Mouse (Mus musculus): ENCODE results near the gene Eftud2. TPM values are rescaled to one million over a fixed set of nuclear protein-coding genes. Genes with fewer than 3 reads are reported as not detected.
A peak's percentile ranks its signal among the peaks of the same experiment; 100 is the strongest.

Gene Eftud2
- total and polyA plus RNA-seq, 2 experiments from 2014 or later = 69.8 to 105 TPM

GRCm38 (mm10) chr11:102888135-102888534, 7.3 kb upstream of the Eftud2 start:
- DNase-seq (ENCODE audit: low spot score) = peak; percentile 58
- H3K27me3 ChIP-seq (ENCODE audit: insufficient read depth, low read length) = peaks cover 8% of the 10 kb centered on the region; the same call in 1 of the 2 replicates
- WGBS = 39% methylated on average over 3 of the region's 3 CpGs
- peak overlapping the region; percentile 80 for H3K27ac ChIP-seq (ENCODE audit: low read depth, low read length)
- peak; percentile 54 for ATAC-seq (ENCODE audit: low FRiP score)
- H3K4me2 ChIP-seq (ENCODE audit: low read depth, low read length, poor library complexity, severe bottlenecking) = no peak overlapping the region; the same call in 1 of the 2 replicates
- no peak overlapping the region for H3K4me3 ChIP-seq (ENCODE audit: low read depth, low read length)
- H3K9ac ChIP-seq (replicated peaks; ENCODE audit: low read length, poor library complexity, severe bottlenecking) = no peak overlapping the region
- H3K4me1 ChIP-seq (ENCODE audit: insufficient read depth, low read length) = peaks cover 5% of the 10 kb centered on the region
- no peak for TF ChIP-seq CTCF (IDR thresholded peaks at IDR 0.05)
- no peaks in the 10 kb centered on the region for H3K9me3 ChIP-seq (ENCODE audit: low read length)
- H3K36me3 ChIP-seq (ENCODE audit: insufficient read depth, low read length) = no peaks in the 10 kb centered on the region; the same call in 1 of the 2 replicates

- WGBS = 80% methylated on average over 5 of the region's 5 CpGs
- H3K9me3 ChIP-seq (ENCODE audit: low read length) = no peaks in the 10 kb centered on the region
- H3K27ac ChIP-seq (ENCODE audit: low read depth, low read length) = peak overlapping the region; percentile 80; the same call in 1 of the 2 replicates
- TF ChIP-seq CTCF (IDR thresholded peaks at IDR 0.05) = no peak
- no peak overlapping the region for H3K9ac ChIP-seq (replicated peaks; ENCODE audit: low read length, poor library complexity, severe bottlenecking)
- H3K36me3 ChIP-seq (ENCODE audit: insufficient read depth, low read length) = no peaks in the 10 kb centered on the region; the same call in 1 of the 2 replicates
- H3K4me2 ChIP-seq (ENCODE audit: low read depth, low read length, poor library complexity, severe bottlenecking) = no peak overlapping the region
- no peak for DNase-seq (ENCODE audit: low spot score)
- ATAC-seq (ENCODE audit: low FRiP score) = no peak
- peaks cover 2% of the 10 kb centered on the region; the same call in 1 of the 2 replicates for H3K27me3 ChIP-seq (ENCODE audit: insufficient read depth, low read length)
- no peak overlapping the region for H3K4me3 ChIP-seq (ENCODE audit: low read depth, low read length)
- H3K4me1 ChIP-seq (ENCODE audit: insufficient read depth, low read length) = peaks cover 5% of the 10 kb centered on the region
These were observed 6.6 kb upstream of the Eftud2 start for GRCm38 (mm10) chr11:102887433-102887832.

GRCm38 (mm10) chr11:102884616-102885219, 3.9 kb upstream of the Eftud2 start, which contains the start of gene Fam187a:
Gene Fam187a (plus strand): TSS chr11:102885169.
- Histone ChIP-seq H3K9ac (replicated peaks; ENCODE audit: low read length, poor library complexity, severe bottlenecking) (no peak within 1 kb of the TSS), H3K27me3 (ENCODE audit: insufficient read depth, low read length) (no peaks in the 10 kb centered on the region), H3K4me1 (ENCODE audit: insufficient read depth, low read length) (peaks cover 9% of the 10 kb centered on the region), H3K27ac (ENCODE audit: low read depth, low read length) (no peak within 1 kb of the TSS), H3K36me3 (ENCODE audit: insufficient read depth, low read length) (no peaks in the 10 kb centered on the region; the same call in 1 of the 2 replicates), H3K9me3 (ENCODE audit: low read length) (no peaks in the 10 kb centered on the region), H3K4me2 (ENCODE audit: low read depth, low read length, poor library complexity, severe bottlenecking) (no peak within 1 kb of the TSS), H3K4me3 (ENCODE audit: low read depth, low read length) (no peak within 1 kb of the TSS)
- DNase-seq (ENCODE audit: low spot score) (no peak), ATAC-seq (ENCODE audit: low FRiP score) (no peak)
- TF ChIP-seq CTCF (IDR thresholded peaks at IDR 0.05) = no peak
- 64% methylated on average over 10 of the region's 10 CpGs for WGBS

GRCm38 (mm10) chr11:102881314-102882198, 771 bp upstream of the Eftud2 start:
- Histone ChIP-seq H3K4me3 (ENCODE audit: low read depth, low read length) (peak overlapping the region; percentile 69), H3K9ac (replicated peaks; ENCODE audit: low read length, poor library complexity, severe bottlenecking) (peak overlapping the region; percentile 67), H3K27ac (ENCODE audit: low read depth, low read length) (peak overlapping the region; percentile 85), H3K9me3 (ENCODE audit: low read length) (no peaks in the 10 kb centered on the region), H3K4me1 (ENCODE audit: insufficient read depth, low read length) (peaks cover 5% of the 10 kb centered on the region; the same call in 1 of the 2 replicates), H3K4me2 (ENCODE audit: low read depth, low read length, poor library complexity, severe bottlenecking) (peak overlapping the region; percentile 68), H3K27me3 (ENCODE audit: insufficient read depth, low read length) (no peaks in the 10 kb centered on the region), H3K36me3 (ENCODE audit: insufficient read depth, low read length) (peaks cover 8% of the 10 kb centered on the region)
- DNase-seq (ENCODE audit: low spot score) = no peak
- WGBS = 15% methylated on average over 13 of the region's 13 CpGs
- no peak for TF ChIP-seq CTCF (IDR thresholded peaks at IDR 0.05)
- peak; percentile 6; the same call in 1 of the 2 replicates for ATAC-seq (ENCODE audit: low FRiP score)

GRCm38 (mm10) chr11:102879558-102879957, 1.2 kb downstream of the Eftud2 start:
- 64% methylated on average over 2 of the region's 2 CpGs for WGBS

More at GRCm38 (mm10) chr11:102879558-102879957, 1.2 kb downstream of the Eftud2 start:
- peak overlapping the region; percentile 69; the same call in 1 of the 2 replicates for H3K4me3 ChIP-seq (ENCODE audit: low read depth, low read length)
- H3K9ac ChIP-seq (replicated peaks; ENCODE audit: low read length, poor library complexity, severe bottlenecking) = 0 out of 2 replicates have a peak overlapping the region, but pooled peaks have one; percentile 67
- peaks cover 18% of the 10 kb centered on the region for H3K36me3 ChIP-seq (ENCODE audit: insufficient read depth, low read length)
- ATAC-seq (ENCODE audit: low FRiP score) = no peak
- H3K9me3 ChIP-seq (ENCODE audit: low read length) = no peaks in the 10 kb centered on the region
- H3K4me2 ChIP-seq (ENCODE audit: low read depth, low read length, poor library complexity, severe bottlenecking) = peak overlapping the region; percentile 68; the same call in 1 of the 2 replicates
- no peaks in the 10 kb centered on the region for H3K27me3 ChIP-seq (ENCODE audit: insufficient read depth, low read length)
- H3K4me1 ChIP-seq (ENCODE audit: insufficient read depth, low read length) = peaks cover 5% of the 10 kb centered on the region; the same call in 1 of the 2 replicates
- DNase-seq (ENCODE audit: low spot score) = no peak
- TF ChIP-seq CTCF (IDR thresholded peaks at IDR 0.05) = no peak
- H3K27ac ChIP-seq (ENCODE audit: low read depth, low read length) = no peak overlapping the region
